Mouse (Mus musculus): ENCODE measurements around the gene Pank3.

DNA sequence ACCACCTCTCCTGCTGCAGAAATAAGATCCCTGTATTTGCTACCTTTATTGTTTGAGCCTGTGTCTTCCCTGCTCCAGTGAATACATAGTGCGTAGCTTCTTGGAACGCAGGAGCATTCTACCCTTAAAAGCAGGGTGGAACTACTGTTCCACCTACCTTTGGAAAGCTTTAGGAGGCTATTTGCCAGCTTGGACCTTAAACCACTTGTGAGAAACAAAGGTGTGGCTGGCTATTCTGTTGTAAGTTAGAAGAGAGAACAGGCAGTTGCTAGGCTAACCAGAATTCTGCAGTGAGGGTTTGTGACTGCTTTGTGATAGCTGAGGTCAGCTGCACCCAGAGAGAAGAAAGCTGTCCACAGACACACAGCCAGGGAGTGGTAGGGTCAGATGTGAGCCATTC, 32.0 kb upstream of the Pank3 start:
- TF ChIP-seq POLR2A (IDR thresholded peaks at IDR 0.05; ENCODE audit: control insufficient read depth, extremely low read depth, insufficient read depth, low read length, poor library complexity) (no peak), CTCF (IDR thresholded peaks at IDR 0.05; ENCODE audit: borderline replicate concordance, control insufficient read depth, extremely low read depth, insufficient read depth, low read length, poor library complexity) (no peak)
